Mouse (Mus musculus): ENCODE data around the gene Serhl. TPM values are rescaled to one million over a fixed set of nuclear protein-coding genes. Genes with fewer than 3 reads are reported as not detected.
A peak's percentile ranks its signal among the peaks of the same experiment; 100 is the strongest.

Serhl gene
- total and polyA plus RNA-seq, 3 experiments = 36.8 to 82.7 (median 41.0) TPM

DNA sequence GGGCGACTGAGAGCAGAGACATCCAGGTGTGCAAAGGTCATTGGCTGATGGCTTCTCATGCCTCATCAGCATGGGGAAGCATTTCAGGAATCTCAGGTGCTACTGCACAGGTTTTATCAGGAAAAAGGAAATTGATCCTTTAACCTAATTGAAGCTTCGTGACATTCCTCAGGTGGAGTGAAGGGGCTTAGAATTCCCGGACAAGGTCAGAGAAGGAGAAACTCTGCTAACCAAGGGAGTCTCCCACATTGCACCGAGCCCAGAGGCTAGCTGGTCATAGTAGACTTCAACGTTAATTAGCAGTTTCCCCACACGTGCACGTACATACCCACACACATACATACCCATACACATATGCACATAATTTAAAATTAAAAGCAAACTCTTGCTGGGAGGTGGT, 42.6 kb upstream of the Serhl start:
- Histone ChIP-seq H3K4me1 (ENCODE audit: control insufficient read depth, insufficient read depth, low read length) (no peaks in the 10 kb centered on the region), H3K79me2 (replicated peaks; ENCODE audit: control insufficient read depth, insufficient read depth, low read length) (no peaks in the 10 kb centered on the region), H3K27me3 (ENCODE audit: control insufficient read depth, insufficient read depth, low read length) (no peaks in the 10 kb centered on the region), H3K4me3 (no peak overlapping the region), H3K9ac (ENCODE audit: low read depth, low read length) (no peak overlapping the region), H3K27ac (no peak overlapping the region), H3K36me3 (ENCODE audit: control insufficient read depth, insufficient read depth, low read length) (no peaks in the 10 kb centered on the region)
- 82% methylated on average over 7 of the region's 7 CpGs for whole genome bisulfite sequencing
- intact Hi-C loops (cut with DNase I) = no loop called here
- DNase-seq = no peak
- no peak for TF ChIP-seq CTCF (IDR thresholded peaks at IDR 0.05)
- no peak for TF ChIP-seq POLR2A (IDR thresholded peaks at IDR 0.05; ENCODE audit: insufficient read depth, low read depth, low read length)
- no peak for TF ChIP-seq EP300 (IDR thresholded peaks at IDR 0.05; ENCODE audit: insufficient read depth, low read depth, low read length)

- intact Hi-C loops (cut with DNase I) = no loop called here
- TF ChIP-seq CTCF (IDR thresholded peaks at IDR 0.05) (no peak), EP300 (IDR thresholded peaks at IDR 0.05; ENCODE audit: insufficient read depth, low read depth, low read length) (no peak)
These were observed 36.8 kb upstream of the Serhl start for GRCm38 (mm10) chr15:83052341-83053104.

DNA sequence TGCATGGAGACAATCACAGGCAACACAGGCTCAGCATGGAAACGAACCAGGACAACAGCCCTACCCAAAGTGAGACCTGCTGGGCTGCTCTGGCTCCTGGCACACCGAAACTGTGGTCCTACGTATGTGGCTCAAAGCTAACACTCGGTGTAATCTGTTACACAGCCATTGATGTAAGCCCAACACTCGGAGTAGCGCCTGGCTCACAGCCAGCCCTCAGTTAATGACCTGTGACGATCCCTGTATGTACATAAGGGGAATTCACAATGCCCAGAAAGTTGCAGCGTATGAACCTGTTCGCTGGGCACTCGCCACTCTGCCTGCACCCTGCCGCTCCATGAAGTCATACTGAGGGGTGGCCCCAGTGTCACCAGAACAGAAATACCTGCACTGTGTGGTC, 36.0 kb upstream of the Serhl start:
- H3K4me1 ChIP-seq (ENCODE audit: control insufficient read depth, insufficient read depth, low read length) = no peaks in the 10 kb centered on the region
- H3K9ac ChIP-seq (ENCODE audit: low read depth, low read length) = no peak overlapping the region

More at GRCm38 (mm10) chr15:83052341-83053104, 36.8 kb upstream of the Serhl start:
- Histone ChIP-seq H3K9ac (ENCODE audit: low read depth, low read length) (no peak overlapping the region), H3K79me2 (replicated peaks; ENCODE audit: control insufficient read depth, insufficient read depth, low read length) (no peaks in the 10 kb centered on the region), H3K36me3 (ENCODE audit: control insufficient read depth, insufficient read depth, low read length) (no peaks in the 10 kb centered on the region), H3K4me1 (ENCODE audit: control insufficient read depth, insufficient read depth, low read length) (no peaks in the 10 kb centered on the region), H3K4me3 (no peak overlapping the region), H3K27me3 (ENCODE audit: control insufficient read depth, insufficient read depth, low read length) (no peaks in the 10 kb centered on the region; the same call in 1 of the 2 replicates), H3K27ac (no peak overlapping the region)
- DNase-seq = no peak
- 81% methylated on average over 6 of the region's 6 CpGs for WGBS

DNA sequence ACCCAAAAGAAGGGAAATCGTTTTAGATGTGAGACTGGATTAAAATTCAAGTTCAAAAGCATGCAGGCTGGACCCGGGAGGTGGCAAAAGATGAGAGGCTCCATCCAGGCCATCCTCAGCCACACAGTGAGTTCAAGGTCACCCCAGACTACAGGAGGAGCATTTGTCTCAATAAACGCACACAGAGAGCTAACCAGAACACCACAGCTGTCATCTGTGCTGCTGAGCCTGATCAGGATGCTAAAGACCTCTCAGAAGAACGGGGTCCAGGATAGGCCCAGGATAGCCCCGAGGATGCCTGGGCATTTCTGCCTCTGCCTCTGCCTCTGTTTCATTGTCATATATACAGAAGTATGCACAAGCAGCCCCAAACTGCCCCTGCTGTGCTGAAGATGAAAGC, 33.7 kb upstream of the Serhl start:
- Histone ChIP-seq H3K79me2 (replicated peaks; ENCODE audit: control insufficient read depth, insufficient read depth, low read length) (no peaks in the 10 kb centered on the region), H3K36me3 (ENCODE audit: control insufficient read depth, insufficient read depth, low read length) (no peaks in the 10 kb centered on the region), H3K4me1 (ENCODE audit: control insufficient read depth, insufficient read depth, low read length) (no peaks in the 10 kb centered on the region; the same call in 1 of the 2 replicates), H3K27me3 (ENCODE audit: control insufficient read depth, insufficient read depth, low read length) (no peaks in the 10 kb centered on the region; the same call in 1 of the 2 replicates), H3K27ac (no peak overlapping the region), H3K4me3 (no peak overlapping the region), H3K9ac (ENCODE audit: low read depth, low read length) (no peak overlapping the region)
- intact Hi-C loops (cut with DNase I) = no loop called here
- no peak for DNase-seq
- WGBS = 51% methylated on average over 5 of the region's 5 CpGs
- no peak for TF ChIP-seq POLR2A (IDR thresholded peaks at IDR 0.05; ENCODE audit: insufficient read depth, low read depth, low read length)
- TF ChIP-seq CTCF (IDR thresholded peaks at IDR 0.05) = no peak

More for the DNA sequence above, 36.0 kb upstream of the Serhl start:
- DNase-seq = no peak
- H3K4me3 ChIP-seq = no peak overlapping the region
- intact Hi-C loops (cut with DNase I) = no loop called here
- 43% methylated on average over 11 of the region's 11 CpGs for WGBS
- H3K36me3 ChIP-seq (ENCODE audit: control insufficient read depth, insufficient read depth, low read length) = no peaks in the 10 kb centered on the region
- H3K79me2 ChIP-seq (replicated peaks; ENCODE audit: control insufficient read depth, insufficient read depth, low read length) = no peaks in the 10 kb centered on the region
- no peak overlapping the region for H3K27ac ChIP-seq
- TF ChIP-seq CTCF (IDR thresholded peaks at IDR 0.05) (no peak), POLR2A (IDR thresholded peaks at IDR 0.05; ENCODE audit: insufficient read depth, low read depth, low read length) (no peak), EP300 (IDR thresholded peaks at IDR 0.05; ENCODE audit: insufficient read depth, low read depth, low read length) (no peak)
- H3K27me3 ChIP-seq (ENCODE audit: control insufficient read depth, insufficient read depth, low read length) = no peaks in the 10 kb centered on the region; the same call in 1 of the 2 replicates

- intact Hi-C loops (cut with DNase I) = no loop called here
- Histone ChIP-seq H3K36me3 (ENCODE audit: control insufficient read depth, insufficient read depth, low read length) (no peaks in the 10 kb centered on the region), H3K9ac (ENCODE audit: low read depth, low read length) (peak overlapping the region; percentile 34), H3K79me2 (replicated peaks; ENCODE audit: control insufficient read depth, insufficient read depth, low read length) (no peaks in the 10 kb centered on the region), H3K27me3 (ENCODE audit: control insufficient read depth, insufficient read depth, low read length) (no peaks in the 10 kb centered on the region; the same call in 1 of the 2 replicates), H3K4me3 (peak overlapping the region; percentile 44), H3K27ac (peak overlapping the region; percentile 57), H3K4me1 (ENCODE audit: control insufficient read depth, insufficient read depth, low read length) (no peaks in the 10 kb centered on the region; the same call in 1 of the 2 replicates)
- DNase-seq = peak; percentile 41 to 50
- 1% methylated on average over 29 of the region's 29 CpGs for WGBS
- TF ChIP-seq CTCF (IDR thresholded peaks at IDR 0.05) = no peak
- no peak for TF ChIP-seq EP300 (IDR thresholded peaks at IDR 0.05; ENCODE audit: insufficient read depth, low read depth, low read length)
- no peak for TF ChIP-seq POLR2A (IDR thresholded peaks at IDR 0.05; ENCODE audit: insufficient read depth, low read depth, low read length)
These were observed 32.8 kb upstream of the Serhl start for GRCm38 (mm10) chr15:83056378-83057083.

DNA sequence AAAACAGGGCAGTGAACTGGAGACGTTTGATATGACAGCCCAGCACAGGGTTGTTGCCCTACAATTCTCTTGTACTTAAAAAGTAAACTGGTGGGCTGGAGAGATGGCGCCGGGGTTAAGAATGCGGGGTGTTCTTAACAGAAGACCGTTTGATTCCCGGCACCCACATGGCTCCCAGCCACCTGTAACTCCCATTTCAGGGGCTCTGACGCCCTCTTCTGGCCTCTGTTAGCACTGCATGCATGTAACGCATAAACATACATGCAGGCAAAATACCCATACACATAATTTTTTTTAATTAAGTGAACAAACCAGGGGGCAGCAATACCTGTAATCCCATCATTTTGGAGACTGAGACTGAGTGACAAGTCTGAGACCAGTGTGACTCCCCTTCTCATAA, 31.8 kb upstream of the Serhl start:
- Histone ChIP-seq H3K27ac (no peak overlapping the region), H3K4me3 (no peak overlapping the region), H3K27me3 (ENCODE audit: control insufficient read depth, insufficient read depth, low read length) (no peaks in the 10 kb centered on the region; the same call in 1 of the 2 replicates), H3K9ac (ENCODE audit: low read depth, low read length) (no peak overlapping the region), H3K36me3 (ENCODE audit: control insufficient read depth, insufficient read depth, low read length) (no peaks in the 10 kb centered on the region), H3K4me1 (ENCODE audit: control insufficient read depth, insufficient read depth, low read length) (no peaks in the 10 kb centered on the region; the same call in 1 of the 2 replicates), H3K79me2 (replicated peaks; ENCODE audit: control insufficient read depth, insufficient read depth, low read length) (no peaks in the 10 kb centered on the region)
- 62% methylated on average over 8 of the region's 8 CpGs for WGBS
- intact Hi-C loops (cut with DNase I) = no loop called here
- TF ChIP-seq POLR2A (IDR thresholded peaks at IDR 0.05; ENCODE audit: insufficient read depth, low read depth, low read length) = no peak
- peak; percentile 49 for TF ChIP-seq CTCF (IDR thresholded peaks at IDR 0.05)
- DNase-seq = no peak

Measured in heart, adult 2 months (tissue).